Mouse (Mus musculus) left cerebral cortex, adult 2 months (tissue): Measurements from ENCODE around the gene Emx1. TPM values are rescaled to one million over a fixed set of nuclear protein-coding genes. Genes with fewer than 3 reads are reported as not detected.

Experiments used
- DNase-seq, 2 experiments: peaks; one replicate each; pipeline ENCODE4 v3.0.0; 2021 to 2022; ENCODE audit warnings: low spot score in 2 of 2, mixed read lengths in 1 of 2; ENCODE audit errors: extremely low spot score in 1 of 2
- H3K27ac ChIP-seq: fragments of 200-600 bp; 2 replicates; pipeline ENCODE4 v1.8.1; 2022
- H3K4me3 ChIP-seq: fragments of 200-600 bp; 2 replicates; pipeline ENCODE4 v1.8.1; 2022
- CTCF ChIP-seq: fragments of 200-600 bp; IDR thresholded peaks from 2 replicates; pipeline ENCODE4 v1.8.1; 2022; ENCODE audit warnings: antibody characterized with exemption, mild to moderate bottlenecking, moderate library complexity
- intact Hi-C: fragments of 180-260 bp; cut with DNase I; formaldehyde crosslinking; loops from one replicate; pipeline ENCODE4 v1.15.1; 2025
- total RNA-seq, 2 experiments: library from RNA; stranded (reverse); gene quantifications; 2 replicates each; pipeline ENCODE4 v1.2.3; 2021

The Emx1 gene
- total RNA-seq, 2 experiments from 2014 or later, result 32.8 to 40.1 TPM

DNA sequence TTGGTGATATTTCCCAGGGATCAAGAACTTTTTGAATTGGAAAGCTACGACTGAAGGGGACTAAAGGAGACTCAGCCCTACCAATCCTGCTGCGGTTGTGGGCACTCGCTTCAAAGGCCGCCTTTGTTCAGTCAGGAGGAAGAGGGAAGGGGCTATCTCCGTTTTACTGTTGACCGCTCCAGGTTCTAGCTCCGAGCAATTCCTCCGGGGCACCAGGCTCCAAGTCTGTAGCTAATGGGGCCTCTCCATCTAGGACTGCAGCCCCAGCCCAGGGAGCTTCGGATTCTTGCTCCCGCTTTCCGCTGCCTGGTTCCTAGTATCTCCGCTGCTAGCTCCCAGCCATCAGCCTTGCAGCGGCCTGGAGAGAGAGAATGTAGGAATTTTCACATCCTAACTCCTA, 3.4 kb downstream of the Emx1 start:
- H3K4me3 ChIP-seq, result peak overlapping the region; percentile 48
- H3K27ac ChIP-seq, result peak overlapping the region; percentile 77
- no peak for TF ChIP-seq CTCF
- peak in 1 of 2 experiments; percentile 25 for DNase-seq
- intact Hi-C loops, result no loop called here

DNA sequence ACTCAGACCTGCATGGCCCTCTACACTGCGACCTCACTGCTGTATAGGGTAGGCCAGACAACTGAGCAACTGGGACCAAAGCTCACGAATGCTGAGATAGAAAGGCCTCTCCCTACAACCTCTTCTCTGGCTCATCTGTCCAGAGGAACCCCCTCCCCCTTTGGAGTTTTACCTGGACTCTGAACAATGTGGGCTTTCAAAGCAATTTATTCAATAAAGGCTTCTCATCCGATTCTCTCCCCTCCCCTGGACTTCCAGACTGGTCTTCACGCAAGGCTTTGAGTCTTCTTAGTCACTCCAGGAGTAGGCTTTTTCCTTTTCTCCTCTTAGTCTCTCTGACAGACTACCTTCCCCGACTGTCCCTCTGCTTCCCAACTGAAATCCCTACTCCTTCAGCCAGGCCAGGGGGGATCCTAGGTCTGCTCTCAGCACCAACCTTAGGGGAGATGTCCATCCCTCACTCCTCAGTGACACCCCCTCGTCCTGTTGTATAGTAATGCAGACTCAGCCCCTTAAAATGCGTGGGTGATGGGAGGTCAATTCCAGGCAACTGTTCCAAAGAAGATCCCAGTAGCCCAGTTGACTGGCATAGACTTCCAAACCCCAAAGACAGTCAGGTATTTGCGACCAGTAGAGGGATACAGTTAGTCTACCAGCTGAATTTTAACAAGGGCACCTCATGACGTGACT, 4.7 kb downstream of the Emx1 start:
- peak overlapping the region; percentile 17; the same call in 1 of the 2 replicates for H3K4me3 ChIP-seq
- TF ChIP-seq CTCF, result no peak; the same call in 1 of the 2 replicates
- intact Hi-C loops, result no loop called here
- DNase-seq, result no peak
- H3K27ac ChIP-seq, result peak overlapping the region; percentile 77; the same call in 1 of the 2 replicates

DNA sequence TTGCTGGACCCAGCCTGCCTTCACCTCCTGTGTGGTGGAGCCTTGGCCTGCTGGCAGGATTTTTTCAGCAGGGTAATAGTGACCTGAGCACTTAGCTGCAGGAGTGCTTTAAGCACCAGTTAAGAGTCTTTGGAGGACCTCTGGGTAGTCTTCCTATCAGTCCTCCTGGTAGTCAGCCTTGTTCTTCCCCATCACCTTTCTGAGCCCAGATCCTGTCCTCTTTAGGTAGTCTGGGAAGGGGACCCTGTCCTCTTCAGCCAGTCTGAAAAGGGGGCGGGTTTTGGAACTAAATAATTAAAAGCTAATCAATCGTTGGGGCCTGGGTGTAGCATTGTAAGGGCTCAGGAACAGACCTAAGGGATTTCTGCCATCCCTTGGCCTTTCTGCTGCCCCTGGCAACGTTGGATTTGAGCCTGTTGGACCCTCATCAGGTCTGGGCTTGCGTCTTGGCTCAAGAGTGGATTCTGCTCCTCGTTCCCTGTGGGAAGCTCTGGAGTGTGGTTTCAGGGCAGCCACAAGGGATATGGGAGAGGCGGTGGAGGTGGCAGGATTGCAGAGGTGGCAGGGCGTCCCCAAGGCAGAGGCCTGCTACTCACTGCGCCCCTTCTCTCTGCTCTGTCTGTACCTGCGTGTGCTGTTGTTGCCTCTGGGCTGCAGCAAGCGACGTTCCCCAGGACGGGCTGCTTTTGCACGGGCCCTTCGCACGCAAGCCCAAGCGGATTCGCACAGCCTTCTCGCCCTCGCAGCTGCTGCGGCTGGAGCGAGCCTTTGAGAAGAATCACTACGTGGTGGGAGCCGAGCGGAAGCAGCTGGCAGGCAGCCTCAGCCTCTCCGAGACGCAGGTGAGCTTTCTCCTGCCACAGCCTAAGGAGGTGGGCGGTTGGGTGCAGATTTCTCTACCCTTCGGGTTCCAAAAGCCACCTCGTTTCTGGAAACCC, 6.4 kb downstream of the Emx1 start:
- intact Hi-C loops, result no loop called here
- H3K4me3 ChIP-seq, result peak overlapping the region; percentile 31
- 0 out of 2 replicates have a peak overlapping the region, but pooled peaks have one; percentile 44 for H3K27ac ChIP-seq
- TF ChIP-seq CTCF, result no peak
- DNase-seq, result peak in 1 of 2 experiments; percentile 58

DNA sequence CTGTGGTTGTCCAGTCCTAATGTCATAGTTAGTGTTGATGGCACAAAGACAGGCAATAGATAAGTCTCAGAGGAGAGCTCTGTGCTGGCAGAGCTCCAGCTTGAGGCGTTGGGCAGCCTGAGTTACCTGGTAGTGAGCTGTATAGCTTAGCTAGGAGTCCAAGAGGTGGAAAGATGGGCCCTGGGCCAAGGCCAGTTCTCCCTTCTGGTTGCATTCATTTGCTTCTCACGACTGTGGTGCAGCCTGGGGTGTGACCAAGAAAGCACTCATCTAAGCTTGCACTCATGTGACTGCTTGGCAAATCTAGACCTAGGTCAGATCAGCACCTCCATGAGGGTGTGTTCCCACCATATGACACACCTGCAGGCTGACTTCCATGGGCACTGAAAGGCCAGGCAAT, 10.7 kb downstream of the Emx1 start:
- Histone ChIP-seq H3K27ac (no peak overlapping the region), H3K4me3 (no peak overlapping the region)
- intact Hi-C loops, result no loop called here
- DNase-seq, result no peak
- no peak for TF ChIP-seq CTCF

DNA sequence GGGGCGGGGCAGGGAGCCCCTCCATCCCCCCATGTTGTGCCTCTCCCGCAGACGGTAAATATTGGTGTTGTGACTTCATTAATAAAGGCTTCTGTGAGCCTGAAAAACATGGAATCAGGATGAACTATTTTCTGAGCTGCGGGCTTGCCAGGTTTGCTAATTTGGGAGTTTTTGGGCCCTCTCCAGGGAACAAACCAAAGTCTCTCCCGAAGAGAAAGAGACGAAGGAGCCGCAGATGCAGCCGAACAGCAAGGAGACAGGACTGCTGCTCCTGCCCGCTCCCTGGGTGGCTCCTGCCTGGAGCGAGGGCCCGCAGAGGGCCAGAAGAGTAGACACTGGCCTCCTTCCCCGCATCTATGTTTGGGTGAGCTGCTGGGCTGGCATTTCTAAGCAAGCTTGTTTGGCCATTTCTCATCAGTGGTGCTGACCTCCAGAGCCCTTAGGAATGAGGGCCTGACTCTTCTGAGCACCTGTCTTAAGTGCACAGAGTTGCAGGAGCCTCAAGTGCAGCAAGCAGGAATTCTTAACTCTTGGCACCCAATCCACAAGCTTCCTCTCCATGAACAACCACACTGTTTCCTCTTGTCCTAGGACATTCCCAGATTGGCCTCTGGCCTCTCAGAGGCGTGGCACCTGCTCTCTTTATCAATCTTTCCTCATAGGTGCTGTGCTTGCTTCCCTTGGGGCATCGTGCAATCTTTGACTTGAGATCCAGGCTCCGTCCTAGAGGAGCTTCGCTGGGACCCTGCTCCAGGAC, 19.1 kb downstream of the Emx1 start:
- intact Hi-C loops, result no loop called here
- DNase-seq, result peak in 1 of 2 experiments; percentile 49
- no peak overlapping the region for H3K4me3 ChIP-seq
- peak overlapping the region; percentile 69 for H3K27ac ChIP-seq
- TF ChIP-seq CTCF, result no peak

DNA sequence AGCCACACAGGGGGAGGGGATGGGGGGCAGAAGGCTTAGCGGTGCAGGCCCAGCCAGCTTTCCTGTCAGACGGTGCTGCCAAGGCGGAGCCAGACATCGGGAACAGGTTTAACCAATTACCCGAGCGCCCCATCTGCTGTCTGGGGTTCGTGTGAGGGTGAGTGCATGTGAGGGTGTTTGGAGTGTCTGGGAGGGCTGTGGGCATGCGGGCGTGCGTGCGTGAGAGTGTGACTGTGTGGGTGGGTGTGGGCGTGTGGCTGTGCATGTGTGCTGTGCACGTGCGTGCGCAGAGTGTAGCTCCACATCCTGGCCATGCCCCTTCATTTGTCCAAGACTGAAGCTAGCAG, 19.7 kb downstream of the Emx1 start:
- 0 out of 2 replicates have a peak overlapping the region, but pooled peaks have one; percentile 6 for H3K27ac ChIP-seq
- no peak for DNase-seq
- H3K4me3 ChIP-seq, result no peak overlapping the region
- TF ChIP-seq CTCF, result no peak
- intact Hi-C loops, result no loop called here

DNA sequence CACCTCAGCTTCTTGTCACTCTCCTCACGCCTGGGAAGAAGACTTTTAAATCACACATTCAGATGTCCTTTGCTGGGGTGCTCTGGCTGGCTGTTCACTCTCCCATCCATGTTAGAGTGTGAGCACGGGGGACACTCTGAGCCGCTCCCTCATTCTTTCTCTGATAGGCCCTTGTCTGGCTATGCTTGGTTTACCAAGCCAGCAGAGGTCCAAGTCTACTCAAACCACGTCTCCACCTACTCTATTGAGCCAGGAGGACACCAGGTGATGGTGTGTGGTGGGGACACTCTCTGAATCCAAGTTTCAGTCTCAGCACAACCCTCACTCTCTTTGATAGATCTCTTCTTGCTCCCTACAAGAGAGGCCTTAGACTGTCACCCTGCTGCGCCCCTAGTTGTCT, 20.1 kb downstream of the Emx1 start:
- intact Hi-C loops, result no loop called here
- no peak for DNase-seq
- TF ChIP-seq CTCF, result no peak
- Histone ChIP-seq H3K27ac (0 out of 2 replicates have a peak overlapping the region, but pooled peaks have one; percentile 6), H3K4me3 (no peak overlapping the region)

DNA sequence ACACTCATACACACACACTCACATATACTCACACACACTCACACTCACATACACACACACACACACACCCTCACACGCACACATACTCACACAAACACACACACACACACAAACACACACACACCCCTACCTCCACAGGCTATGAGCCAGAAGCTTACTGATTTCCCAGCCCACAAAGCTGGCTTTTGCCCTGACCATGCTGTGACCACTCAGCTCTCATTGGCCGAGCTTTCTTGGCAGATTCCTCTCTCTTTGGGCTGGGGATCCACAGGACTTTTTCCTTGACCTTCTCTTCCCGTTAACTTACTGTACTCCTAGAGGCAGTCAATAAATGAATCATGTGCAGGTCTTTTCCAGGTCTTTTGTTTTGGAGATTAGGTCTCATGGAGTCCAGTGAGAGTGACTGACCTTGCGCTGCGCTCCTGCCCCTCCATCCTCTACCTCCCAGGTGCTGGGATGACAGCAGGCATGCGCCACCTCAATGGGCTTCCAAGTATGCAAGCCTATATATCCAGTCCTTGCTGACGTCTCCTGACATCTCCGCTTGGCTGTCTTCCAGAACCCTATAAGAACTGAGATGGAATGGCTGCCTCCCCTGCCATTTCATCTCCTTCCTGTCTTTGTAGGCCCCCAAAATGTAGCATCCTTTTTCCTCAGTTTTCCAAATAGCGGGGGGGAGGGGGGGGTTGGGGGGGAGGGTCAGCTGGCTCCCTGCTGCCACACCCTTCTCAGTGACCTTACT, 22.2 kb downstream of the Emx1 start:
- intact Hi-C loops, result no loop called here
- no peak for DNase-seq
- Histone ChIP-seq H3K4me3 (no peak overlapping the region), H3K27ac (no peak overlapping the region)
- no peak for TF ChIP-seq CTCF

DNA sequence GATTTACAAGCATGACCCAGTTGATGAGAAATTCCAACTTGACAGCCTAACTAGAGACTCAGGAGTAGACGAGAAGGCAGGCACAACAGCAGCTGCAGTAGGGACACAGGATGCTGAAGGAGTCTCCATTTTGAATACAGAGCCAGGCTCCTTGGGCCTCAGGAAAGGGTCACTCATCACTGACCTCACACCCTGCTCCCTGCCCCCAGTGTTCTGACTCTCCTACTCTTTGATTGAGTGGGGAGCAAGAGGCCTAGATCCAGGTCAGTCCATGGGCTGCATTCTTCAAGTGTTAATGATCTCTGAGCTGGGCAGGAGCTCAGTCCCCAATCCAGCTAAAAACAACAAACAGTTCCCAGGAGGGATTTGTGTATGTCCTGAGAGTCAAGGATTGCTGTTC, 23.4 kb downstream of the Emx1 start:
- Histone ChIP-seq H3K4me3 (no peak overlapping the region), H3K27ac (no peak overlapping the region)
- intact Hi-C loops, result no loop called here
- DNase-seq, result no peak
- TF ChIP-seq CTCF, result no peak

DNA sequence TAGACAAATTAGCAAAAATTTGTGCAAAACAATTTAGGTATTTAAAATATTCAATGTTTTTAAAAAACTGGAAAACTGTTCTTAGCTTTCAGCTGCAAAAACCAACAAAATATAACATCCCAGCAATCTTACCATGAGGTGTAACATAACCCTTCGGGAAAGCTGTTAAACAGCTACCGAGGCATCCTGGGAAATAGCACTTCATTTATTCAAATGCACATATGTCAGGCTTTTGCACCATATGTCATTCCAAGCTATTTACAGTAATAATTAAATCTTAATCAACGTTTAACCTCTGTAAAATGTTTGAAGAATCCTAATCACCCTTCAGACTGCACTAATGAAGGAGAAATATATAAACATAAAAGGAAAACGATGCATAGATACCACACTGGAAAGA, 31.0 kb downstream of the Emx1 start:
- H3K27ac ChIP-seq, result peak overlapping the region; percentile 59

More for the DNA sequence above, 31.0 kb downstream of the Emx1 start:
- no peak overlapping the region for H3K4me3 ChIP-seq
- DNase-seq, result no peak
- intact Hi-C loops, result loop anchor here (1.0 to 5.0 kb wide), 2 partner anchors 56 to 58 kb away; no protein-coding TSS in a partner anchor
- TF ChIP-seq CTCF, result no peak
